Mouse (Mus musculus) G1E-ER4 (cell line): ENCODE results near the gene Pafah1b3. TPM values are rescaled to one million over a fixed set of nuclear protein-coding genes. Genes with fewer than 3 reads are reported as not detected.

Source experiments
- GATA1 ChIP-seq: IDR thresholded peaks from one replicate; pipeline ENCODE4 v1.8.0; 2012; ENCODE audit warnings: low read length, inconsistent platforms
- polyA plus RNA-seq: library from polyadenylated mRNA; stranded (reverse); fragments of >175 nt; gene quantifications from 2 replicates; pipeline ENCODE4 v1.2.3, GENCODE M21; 2012

The Pafah1b3 gene
- polyA plus RNA-seq, 1 experiment = 158 TPM

DNA sequence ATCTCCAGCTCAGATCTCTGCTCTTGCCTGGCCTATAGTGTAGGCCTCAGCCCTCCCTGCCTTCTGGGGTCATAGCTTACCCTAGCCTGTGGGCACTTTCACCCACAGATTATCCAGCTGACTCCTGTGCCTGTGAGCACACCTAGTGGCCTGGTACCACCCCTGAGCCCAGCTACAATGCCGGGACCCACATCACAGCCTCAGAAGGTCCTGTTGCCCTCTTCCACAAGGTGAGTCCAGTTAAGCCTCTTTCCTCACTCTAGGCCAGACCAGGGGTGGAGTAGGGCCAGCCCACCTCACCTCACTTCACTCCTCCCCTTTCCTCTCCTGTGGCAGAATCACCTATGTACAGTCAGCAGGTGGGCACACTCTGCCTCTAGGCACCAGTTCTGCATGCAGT is 7.3 kb downstream of the Pafah1b3 start:
- TF ChIP-seq GATA1 = no peak

DNA sequence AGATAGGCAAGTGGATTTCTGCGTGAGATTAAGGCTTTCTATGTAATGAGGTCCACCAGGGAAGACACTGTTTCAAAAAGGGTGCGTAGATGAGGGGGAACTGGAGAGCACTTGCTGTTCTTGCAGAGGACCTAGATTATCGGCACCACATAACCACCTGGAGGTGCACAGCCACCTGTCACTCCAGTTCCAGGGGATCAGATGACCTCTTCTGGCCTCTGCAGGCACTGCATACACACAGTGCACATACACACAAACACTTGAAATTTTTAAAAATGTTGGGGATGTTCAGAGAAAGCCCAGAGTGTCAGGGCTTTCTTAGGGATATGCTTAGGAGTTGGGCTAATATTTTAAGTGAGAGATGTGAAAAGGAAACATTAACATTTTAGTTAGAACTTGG is 7.9 kb downstream of the Pafah1b3 start:
- no peak for TF ChIP-seq GATA1

DNA sequence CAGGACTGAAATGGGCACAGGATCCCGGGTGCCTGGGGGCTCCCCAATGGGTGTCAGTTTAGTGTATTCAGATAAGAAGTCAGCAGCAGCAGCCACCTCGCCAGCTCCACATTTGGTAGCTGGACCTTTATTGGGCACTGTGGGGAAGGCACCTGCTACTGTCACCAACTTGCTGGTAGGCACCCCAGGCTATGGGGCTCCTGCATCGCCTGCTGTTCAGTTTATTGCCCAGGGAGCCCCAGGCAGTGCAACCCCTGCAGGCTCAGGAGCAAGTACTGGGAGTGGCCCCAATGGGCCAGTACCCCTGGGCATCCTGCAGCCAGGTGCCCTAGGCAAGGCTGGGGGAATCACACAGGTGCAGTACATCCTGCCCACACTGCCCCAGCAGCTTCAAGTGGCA is 9.1 kb downstream of the Pafah1b3 start:
- TF ChIP-seq GATA1 = no peak

DNA sequence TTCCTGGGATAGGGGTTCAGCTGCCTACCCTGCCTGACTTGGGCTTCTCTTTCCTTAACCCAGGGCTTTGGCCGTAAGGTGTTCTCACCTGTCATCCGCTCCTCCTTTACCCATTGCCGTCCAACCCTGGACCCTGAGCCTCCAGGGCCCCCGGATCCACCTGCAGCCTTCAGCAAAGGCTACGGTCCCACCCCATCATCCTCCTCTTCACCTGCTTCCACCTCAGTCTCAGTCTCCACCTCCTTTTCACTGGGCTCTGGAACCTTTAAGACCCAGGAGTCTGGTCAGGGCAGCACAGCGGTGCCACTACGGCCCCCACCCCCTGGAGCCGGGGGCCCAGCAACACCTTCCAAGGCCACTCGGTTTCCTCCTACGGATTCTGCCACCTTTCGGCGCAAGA is 9.8 kb downstream of the Pafah1b3 start:
- TF ChIP-seq GATA1 = no peak

DNA sequence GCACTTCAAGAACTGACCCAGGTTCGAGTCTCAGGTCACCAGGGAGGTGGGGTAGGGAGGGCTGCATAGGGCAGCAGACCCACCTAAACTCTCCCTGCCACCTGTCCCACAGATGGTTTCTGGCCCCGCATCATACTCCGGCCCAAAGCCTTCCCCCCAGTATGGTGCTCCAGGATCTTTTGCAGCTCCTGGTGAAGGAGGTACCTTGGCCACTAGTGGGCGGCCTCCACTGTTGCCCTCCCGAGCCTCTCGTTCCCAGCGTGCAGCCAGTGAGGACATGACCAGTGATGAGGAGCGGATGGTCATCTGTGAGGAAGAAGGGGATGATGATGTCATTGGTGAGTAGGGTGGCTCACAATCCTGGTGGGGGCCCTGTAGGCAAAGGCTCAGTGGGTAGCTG is 10.8 kb downstream of the Pafah1b3 start:
- TF ChIP-seq GATA1 = no peak

DNA sequence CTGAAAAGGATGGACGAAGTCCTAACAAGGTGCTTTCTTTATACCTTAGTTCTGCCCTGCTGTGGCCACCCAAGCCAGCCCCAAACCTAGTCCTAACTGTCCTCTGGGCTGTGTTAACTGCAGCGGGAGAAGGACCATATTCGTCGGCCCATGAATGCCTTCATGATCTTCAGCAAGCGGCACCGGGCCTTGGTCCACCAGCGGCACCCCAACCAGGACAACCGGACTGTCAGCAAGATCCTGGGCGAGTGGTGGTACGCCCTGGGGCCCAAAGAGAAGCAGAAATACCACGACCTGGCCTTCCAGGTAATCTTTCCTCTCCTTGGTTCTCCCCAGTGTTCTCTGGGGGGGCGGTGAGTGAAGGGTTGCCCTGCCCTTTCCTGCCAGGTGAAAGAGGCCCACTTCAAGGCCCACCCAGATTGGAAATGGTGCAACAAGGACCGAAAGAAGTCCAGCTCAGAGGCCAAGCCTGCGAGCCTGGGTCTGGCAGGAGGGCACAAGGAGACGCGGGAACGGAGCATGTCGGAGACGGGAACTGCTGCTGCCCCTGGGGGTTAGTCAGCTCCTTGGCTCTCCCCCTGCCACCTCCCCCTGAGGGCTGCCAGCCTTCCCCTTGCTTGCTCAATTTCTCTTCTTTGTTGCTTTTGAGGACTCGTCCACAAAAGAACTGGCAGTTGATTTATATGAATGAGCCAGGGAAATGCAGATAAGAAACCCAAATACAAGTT is 12.1 kb downstream of the Pafah1b3 start:
- TF ChIP-seq GATA1 = no peak

DNA sequence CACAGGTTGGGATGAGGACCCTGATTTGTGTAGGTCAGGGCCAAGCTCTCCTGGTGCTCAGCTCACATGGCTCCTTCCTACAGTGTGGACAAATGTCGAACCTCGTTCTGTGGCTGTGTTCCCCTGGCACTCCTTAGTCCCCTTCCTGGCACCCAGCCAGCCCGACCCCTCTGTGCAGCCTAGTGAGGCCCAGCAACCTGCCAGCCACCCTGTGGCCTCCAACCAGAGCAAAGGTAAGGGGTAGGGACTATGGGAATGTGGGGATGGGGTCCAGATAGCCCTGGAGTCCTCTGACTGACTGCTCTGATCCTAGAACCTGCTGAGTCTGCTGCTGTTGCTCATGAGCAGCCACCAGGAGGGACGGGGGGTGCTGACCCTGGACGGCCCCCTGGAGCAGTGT is 13.0 kb downstream of the Pafah1b3 start:
- no peak for TF ChIP-seq GATA1

DNA sequence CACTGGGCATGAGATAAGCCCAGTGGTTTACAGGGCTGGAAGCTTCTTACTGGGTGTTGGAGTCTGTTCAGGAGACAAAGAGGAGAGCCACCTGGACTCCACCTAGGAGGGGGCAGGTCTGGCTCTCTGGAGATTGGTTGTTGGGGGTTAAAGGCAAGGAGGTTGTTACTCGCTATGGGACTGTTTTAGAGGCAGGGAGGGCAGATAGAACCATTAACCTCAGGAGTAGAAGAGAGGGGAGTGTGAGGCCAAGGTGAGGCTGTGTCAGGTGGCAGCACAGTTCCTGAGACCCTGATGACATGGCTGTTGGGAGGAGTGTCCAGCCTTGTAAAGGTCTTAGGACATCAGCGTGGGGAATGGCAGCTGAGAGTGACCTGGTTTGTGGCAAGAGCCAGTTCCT is 13.6 kb downstream of the Pafah1b3 start:
- TF ChIP-seq GATA1 = no peak

DNA sequence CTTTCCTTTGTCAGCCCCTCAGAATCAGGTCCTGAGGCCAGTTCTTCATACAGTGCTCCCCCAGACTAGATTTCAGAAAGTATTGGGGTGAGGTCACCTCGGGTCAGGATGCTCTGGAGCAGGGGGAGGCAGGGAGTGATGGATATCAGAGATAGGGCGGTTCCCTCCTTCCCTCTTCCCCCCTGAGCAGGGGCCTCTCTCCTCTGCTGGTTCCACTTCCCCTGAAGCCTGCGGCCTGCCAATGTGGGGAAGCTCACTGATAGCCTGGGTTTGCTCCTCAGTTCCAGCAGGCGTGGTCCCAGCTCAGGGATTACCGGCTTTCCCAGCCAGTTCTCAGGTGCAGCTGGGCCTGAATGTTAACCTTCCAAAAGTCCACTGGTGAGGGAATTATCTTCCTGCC is 14.1 kb downstream of the Pafah1b3 start:
- no peak for TF ChIP-seq GATA1

DNA sequence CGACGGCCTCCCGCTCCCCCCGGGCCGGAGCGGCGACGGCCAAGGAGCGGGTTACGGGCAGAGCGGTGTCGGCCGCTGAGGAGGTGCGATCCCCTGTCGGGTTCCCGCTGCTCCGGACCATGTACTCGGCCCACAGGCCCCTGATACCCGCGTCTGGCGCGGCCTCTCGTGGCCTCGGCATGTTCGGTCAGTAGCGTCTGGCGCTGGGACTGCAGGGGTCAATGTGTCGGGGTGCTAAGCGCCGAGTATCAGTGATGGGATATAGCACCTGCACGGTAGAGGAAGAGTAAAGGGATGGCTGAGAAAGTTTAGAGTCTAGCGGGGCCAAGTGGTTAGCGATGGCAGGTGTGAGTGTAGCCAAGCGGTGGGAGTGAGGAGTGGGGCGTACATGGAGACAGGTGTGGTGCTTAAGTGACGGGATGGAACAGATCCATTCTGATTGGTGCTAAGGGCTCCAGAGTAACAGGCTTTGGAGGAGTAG is 15.0 kb downstream of the Pafah1b3 start:
- no peak for TF ChIP-seq GATA1

DNA sequence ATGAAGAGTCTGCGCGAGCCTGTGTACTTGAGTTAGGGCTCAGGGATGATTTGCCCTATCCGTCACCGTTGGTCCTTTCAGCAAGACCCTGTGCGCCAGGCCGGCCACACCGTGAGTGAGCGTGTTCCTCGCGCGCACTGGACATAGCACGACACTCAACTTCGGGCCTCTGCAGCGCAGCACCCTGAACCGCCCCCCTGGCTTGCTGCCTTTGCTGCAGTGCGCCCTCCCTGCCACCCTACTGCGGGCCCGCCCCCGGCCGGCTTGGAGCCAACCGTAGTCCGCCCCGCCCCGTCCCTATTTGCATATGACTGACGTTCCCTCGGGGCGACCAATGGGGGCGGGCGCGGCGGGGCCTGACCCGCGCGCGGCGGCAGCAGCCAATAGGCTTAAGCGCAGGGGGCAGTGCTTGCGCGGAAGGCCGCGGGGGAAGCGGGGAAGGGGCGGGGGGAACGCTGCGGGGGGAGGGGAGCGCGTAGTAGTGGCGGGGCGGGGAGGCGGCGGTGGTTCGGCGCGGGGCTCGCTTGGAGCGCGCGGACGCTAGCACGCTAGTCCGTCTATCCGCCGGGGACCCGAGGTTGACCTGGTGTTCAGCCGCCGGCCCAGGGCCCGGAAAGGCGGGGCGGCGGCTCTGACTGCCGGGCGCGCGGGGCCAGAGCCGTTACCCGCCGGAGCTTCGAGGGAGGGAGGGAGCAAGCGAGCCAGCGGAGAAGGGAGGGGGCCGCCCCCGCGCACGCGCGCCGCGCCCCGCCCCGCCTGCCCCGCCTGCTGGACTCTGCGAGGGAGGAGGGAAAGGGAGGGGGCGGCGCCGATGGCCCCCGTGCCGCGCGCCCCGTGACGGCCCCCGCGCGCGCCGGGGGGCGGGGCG is 15.8 kb downstream of the Pafah1b3 start:
- no peak for TF ChIP-seq GATA1

DNA sequence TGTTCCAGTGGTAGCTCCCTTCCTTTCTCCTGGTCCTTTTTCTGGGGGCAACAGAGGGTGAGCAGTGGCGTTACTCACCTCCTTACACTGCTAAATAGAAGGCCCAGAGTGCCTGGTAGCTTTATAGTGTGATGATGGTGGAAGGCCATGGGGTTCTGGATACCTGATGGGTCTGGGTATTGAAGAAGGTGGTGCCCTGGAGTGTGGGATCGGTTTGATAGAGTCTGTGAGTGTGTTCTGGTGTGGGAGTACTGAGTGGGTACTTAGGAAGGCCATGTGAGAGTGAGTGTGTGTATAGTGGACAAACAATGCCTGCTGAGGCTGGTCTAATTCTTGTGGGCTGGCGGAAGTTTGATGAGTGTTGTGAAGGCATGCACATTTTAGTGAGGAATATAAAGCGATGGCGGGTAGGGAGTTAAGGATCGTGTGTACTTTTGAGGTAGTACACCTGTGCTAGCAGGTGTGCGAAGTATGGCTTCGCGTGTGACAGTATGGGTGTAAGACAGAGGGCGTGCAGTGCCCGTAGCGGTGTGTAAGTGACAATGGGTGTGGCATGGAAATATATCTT is 16.5 kb downstream of the Pafah1b3 start:
- no peak for TF ChIP-seq GATA1

DNA sequence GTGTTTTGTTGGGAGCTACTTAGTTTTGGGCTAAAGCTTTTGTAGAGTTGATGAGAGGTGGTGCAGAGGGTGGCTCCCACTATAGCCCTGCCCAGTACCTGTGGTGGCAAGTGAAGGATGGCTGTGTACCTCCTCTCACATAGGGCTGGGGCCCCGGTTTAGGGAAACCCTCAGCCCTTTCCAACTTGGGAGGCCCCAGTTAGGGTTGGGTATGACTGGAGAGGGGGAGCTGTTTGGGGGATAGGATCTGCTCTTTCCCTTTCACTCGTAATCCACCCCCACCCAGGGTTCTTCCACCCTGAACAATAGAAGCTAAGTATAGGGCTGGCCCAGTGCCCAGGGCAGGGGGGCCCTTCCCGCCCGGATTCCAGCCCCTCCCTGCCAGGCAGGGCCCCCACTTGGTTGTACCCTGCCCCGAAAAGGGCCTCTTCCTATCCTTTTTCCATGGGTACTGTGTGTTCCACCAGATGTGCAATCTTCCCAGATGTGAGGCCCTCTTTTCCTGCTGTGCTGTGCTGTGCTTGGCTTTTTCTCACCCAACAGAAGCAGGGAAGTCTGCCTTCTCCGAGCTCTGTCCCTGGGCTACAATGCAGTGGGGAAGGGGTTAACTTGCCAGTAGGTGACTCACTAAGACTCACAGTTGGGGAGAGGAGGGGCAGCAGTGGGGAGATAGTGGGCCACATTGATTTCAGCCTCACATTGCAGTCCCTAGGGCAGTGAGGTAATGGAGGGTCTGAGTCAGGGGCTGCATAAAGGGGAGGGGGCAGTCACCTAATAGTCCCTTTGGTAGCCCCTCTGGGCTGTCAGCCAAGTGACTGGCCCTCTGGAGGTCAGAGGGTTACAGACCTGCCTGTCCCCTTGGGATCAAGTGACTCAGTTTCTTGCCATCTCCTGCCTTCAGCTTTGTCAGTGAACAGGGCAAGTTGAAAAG is 17.7 kb downstream of the Pafah1b3 start:
- no peak for TF ChIP-seq GATA1

DNA sequence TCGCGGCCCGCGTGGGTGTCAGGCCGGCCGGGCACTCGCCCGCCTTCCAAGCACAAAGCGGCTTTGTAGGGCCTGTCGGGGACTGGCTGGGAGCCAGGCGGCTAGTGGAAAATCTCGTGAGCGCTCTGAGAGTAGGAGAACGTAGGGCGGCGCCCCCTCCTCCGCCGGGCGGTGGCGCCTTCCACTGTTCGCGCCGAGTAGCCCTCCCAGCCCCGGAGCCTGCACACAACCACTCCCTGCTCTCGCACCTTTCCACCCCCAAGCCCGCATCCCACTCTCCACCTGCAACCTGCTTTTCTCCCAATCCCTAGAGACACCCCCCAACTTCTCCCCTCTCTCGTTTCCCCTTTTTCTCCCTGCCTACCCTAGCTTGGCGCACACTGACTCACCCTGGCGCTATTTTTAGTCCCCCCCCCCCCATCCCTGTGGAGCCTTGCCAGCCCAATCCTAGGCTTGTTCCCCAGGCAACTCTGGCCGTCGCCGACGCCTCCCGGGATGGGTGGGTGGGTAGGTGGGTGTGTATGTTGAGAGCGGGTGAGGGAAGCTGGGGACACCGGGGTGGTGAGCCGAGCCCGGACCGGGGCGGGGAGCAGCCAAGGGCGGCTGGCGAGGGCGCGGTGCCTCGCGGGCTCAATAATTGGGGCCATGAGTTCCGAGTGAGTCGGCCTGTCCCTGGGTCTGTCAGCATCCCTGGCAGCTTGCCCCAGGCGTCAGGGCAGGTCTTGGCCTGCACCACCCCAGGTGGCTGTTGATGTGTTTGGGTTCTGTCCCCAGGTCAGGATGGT is 18.5 kb downstream of the Pafah1b3 start:
- TF ChIP-seq GATA1 = no peak
